Mouse (Mus musculus) lung, adult 2 months (tissue): ENCODE measurements around the gene Lpar3.

Experiments
- CTCF ChIP-seq: fragments of 200-500 bp; IDR thresholded peaks from 2 replicates; pipeline ENCODE4 v1.5.1; 2011; ENCODE audit warnings: mild to moderate bottlenecking, low read length, control low read depth; ENCODE audit not compliant: insufficient read depth
- POLR2A ChIP-seq: fragments of 200-500 bp; IDR thresholded peaks from 2 replicates; pipeline ENCODE4 v1.6.1; 2011; ENCODE audit warnings: low read depth, mild to moderate bottlenecking, control low read depth, low read length, borderline replicate concordance; ENCODE audit errors: extremely low read depth

DNA sequence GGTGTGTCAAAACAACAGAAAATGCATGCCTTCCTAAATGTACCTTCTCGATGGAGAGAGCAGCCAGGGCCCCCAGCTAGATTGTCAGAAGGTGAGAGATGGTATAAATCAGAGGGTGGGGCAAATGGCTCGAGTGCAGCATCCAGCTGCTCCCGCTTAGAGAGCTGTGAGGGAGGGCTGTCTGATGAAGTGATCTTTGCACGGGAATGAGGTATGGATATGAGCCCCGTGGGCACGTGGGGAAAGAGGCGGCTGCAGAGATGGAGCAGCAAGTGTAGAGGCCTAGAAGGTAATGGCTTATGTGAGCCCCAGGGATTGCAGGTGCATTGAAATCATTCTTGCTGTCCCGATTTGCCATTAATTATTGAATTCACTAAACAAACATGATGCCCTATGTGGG, 15.5 kb downstream of the Lpar3 start:
- TF ChIP-seq CTCF: no peak
- TF ChIP-seq POLR2A: no peak
